Mouse (Mus musculus) ES-Bruce4 (cell line): Measurements from ENCODE around the gene Cbfa2t3. TPM values are rescaled to one million over a fixed set of nuclear protein-coding genes. Genes with fewer than 3 reads are reported as not detected.

Experiments used
- H3K27ac ChIP-seq: 2 replicates; pipeline ENCODE4 v1.5.1; 2012; ENCODE audit warnings: low read length, inconsistent platforms; ENCODE audit not compliant: insufficient read depth
- H3K27me3 ChIP-seq: 2 replicates; pipeline ENCODE4 v1.6.1; 2012; ENCODE audit warnings: mild to moderate bottlenecking, low read length, inconsistent platforms; ENCODE audit not compliant: control insufficient read depth, poor library complexity, insufficient read depth, severe bottlenecking
- H3K36me3 ChIP-seq: 2 replicates; pipeline ENCODE4 v1.6.1; 2012; ENCODE audit warnings: inconsistent platforms, mild to moderate bottlenecking, low read length, moderate library complexity; ENCODE audit not compliant: control insufficient read depth, poor library complexity, insufficient read depth, severe bottlenecking
- H3K4me1 ChIP-seq: one replicate; pipeline ENCODE4 v1.8.1; 2011; ENCODE audit warnings: low read length; ENCODE audit not compliant: control insufficient read depth, insufficient read depth
- H3K4me3 ChIP-seq: 2 replicates; pipeline ENCODE4 v1.5.1; 2011; ENCODE audit warnings: low read depth, mild to moderate bottlenecking, low read length
- H3K9ac ChIP-seq: 2 replicates; pipeline ENCODE4 v1.6.1; 2012; ENCODE audit warnings: low read depth, mild to moderate bottlenecking, inconsistent platforms; ENCODE audit not compliant: poor library complexity, severe bottlenecking
- H3K9me3 ChIP-seq: replicated peaks from 2 replicates; pipeline ENCODE4 v1.6.1; 2012; ENCODE audit warnings: mild to moderate bottlenecking, low read length, inconsistent platforms; ENCODE audit not compliant: control insufficient read depth, poor library complexity, insufficient read depth, severe bottlenecking
- CTCF ChIP-seq: IDR thresholded peaks from one replicate; pipeline ENCODE4 v1.8.1; 2011; ENCODE audit warnings: low read depth, low read length
- EP300 ChIP-seq: IDR thresholded peaks from 2 replicates; pipeline ENCODE4 v1.6.1; 2011; ENCODE audit warnings: low read depth, low read length; ENCODE audit not compliant: insufficient read depth
- POLR2A ChIP-seq: IDR thresholded peaks from one replicate; pipeline ENCODE4 v1.8.1; 2011; ENCODE audit warnings: low read length; ENCODE audit not compliant: insufficient read depth
- polyA plus RNA-seq: library from polyadenylated mRNA; stranded (reverse); fragments of >200 nt; gene quantifications from 2 replicates; pipeline ENCODE4 v1.2.4, GENCODE M21; 2011; ENCODE audit warnings: low read depth; ENCODE audit not compliant: missing spikeins, insufficient read depth, insufficient read length

Cbfa2t3 gene
- polyA plus RNA-seq, 1 experiment = 0.42 TPM

DNA sequence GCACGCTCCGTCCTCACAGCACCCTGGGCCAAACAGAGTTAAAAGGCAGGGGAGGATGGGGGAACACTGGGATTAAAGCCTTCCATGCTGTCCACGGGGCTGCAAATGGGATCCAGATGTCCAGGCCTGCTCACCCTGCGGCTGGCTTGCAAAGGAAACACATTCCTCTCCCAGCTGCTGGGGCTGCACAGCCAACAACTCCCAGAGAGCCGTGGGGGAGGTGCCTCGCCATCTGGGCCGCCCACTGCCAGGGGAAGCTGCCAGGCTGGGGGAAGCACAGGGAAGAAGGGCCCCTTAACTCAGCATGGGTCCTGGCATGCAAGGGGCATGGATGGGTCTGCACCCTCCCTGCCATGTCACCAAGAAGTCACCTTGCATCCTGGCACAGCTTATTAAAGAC lies 37.8 kb downstream of the Cbfa2t3 start:
- Histone ChIP-seq H3K36me3 (no peaks in the 10 kb centered on the region), H3K27me3 (no peaks in the 10 kb centered on the region), H3K9ac (no peak overlapping the region), H3K9me3 (no peaks in the 10 kb centered on the region), H3K27ac (no peak overlapping the region), H3K4me3 (no peak overlapping the region), H3K4me1 (no peaks in the 10 kb centered on the region)
- no peak for TF ChIP-seq POLR2A
- TF ChIP-seq CTCF = no peak
- no peak for TF ChIP-seq EP300

- H3K4me1 ChIP-seq = no peaks in the 10 kb centered on the region
- no peak overlapping the region for H3K27ac ChIP-seq
- TF ChIP-seq POLR2A (no peak), EP300 (no peak), CTCF (peak; percentile 67)
- H3K4me3 ChIP-seq = no peak overlapping the region
- no peaks in the 10 kb centered on the region for H3K36me3 ChIP-seq
- H3K9me3 ChIP-seq = no peaks in the 10 kb centered on the region
- no peak overlapping the region for H3K9ac ChIP-seq
- no peaks in the 10 kb centered on the region for H3K27me3 ChIP-seq
These were observed 38.9 kb downstream of the Cbfa2t3 start for GRCm38 (mm10) chr8:122660022-122660421.

GRCm38 (mm10) chr8:122658807-122659160 lies 40.1 kb downstream of the Cbfa2t3 start:
- H3K4me3 ChIP-seq = no peak overlapping the region
- no peaks in the 10 kb centered on the region for H3K36me3 ChIP-seq
- no peaks in the 10 kb centered on the region for H3K9me3 ChIP-seq
- no peaks in the 10 kb centered on the region for H3K27me3 ChIP-seq
- no peak for TF ChIP-seq POLR2A
- no peaks in the 10 kb centered on the region for H3K4me1 ChIP-seq
- no peak overlapping the region for H3K27ac ChIP-seq
- no peak overlapping the region for H3K9ac ChIP-seq

DNA sequence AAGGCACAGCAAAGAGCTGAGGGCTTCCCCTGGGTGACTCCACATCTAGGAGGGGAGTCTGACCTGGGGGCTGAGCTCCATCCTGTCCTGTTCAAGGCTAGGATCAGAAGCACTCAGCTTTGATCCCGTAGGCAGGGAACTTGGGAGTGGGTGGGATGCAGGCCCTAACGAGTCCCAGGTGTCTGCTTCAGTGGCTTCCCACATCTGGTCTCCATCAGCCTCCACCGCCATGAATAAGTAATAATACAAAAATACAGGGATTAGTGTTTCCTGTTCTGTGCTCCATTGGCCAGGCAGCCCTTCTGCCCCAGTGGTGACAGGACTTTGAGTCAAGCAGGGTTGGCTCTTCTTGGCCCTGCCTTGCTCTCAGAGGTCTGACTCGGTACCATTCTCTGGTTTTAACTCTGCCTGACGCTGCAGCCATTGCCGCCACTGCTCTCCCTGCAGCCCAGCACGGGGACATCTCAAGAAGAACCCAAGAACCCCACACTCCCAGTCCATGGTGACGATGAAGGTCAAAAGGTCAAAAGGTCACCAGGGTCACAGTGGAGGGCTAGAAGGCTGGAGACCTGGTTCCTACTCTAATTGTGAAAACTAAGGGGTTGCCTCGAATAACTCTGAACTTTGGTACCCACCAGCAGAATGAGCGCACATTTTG lies 40.6 kb downstream of the Cbfa2t3 start:
- H3K4me1 ChIP-seq = no peaks in the 10 kb centered on the region
- no peak overlapping the region for H3K9ac ChIP-seq
- TF ChIP-seq CTCF (no peak), POLR2A (no peak)
- H3K4me3 ChIP-seq = no peak overlapping the region
- H3K27ac ChIP-seq = no peak overlapping the region
- no peaks in the 10 kb centered on the region for H3K9me3 ChIP-seq
- H3K36me3 ChIP-seq = no peaks in the 10 kb centered on the region
- no peaks in the 10 kb centered on the region for H3K27me3 ChIP-seq

DNA sequence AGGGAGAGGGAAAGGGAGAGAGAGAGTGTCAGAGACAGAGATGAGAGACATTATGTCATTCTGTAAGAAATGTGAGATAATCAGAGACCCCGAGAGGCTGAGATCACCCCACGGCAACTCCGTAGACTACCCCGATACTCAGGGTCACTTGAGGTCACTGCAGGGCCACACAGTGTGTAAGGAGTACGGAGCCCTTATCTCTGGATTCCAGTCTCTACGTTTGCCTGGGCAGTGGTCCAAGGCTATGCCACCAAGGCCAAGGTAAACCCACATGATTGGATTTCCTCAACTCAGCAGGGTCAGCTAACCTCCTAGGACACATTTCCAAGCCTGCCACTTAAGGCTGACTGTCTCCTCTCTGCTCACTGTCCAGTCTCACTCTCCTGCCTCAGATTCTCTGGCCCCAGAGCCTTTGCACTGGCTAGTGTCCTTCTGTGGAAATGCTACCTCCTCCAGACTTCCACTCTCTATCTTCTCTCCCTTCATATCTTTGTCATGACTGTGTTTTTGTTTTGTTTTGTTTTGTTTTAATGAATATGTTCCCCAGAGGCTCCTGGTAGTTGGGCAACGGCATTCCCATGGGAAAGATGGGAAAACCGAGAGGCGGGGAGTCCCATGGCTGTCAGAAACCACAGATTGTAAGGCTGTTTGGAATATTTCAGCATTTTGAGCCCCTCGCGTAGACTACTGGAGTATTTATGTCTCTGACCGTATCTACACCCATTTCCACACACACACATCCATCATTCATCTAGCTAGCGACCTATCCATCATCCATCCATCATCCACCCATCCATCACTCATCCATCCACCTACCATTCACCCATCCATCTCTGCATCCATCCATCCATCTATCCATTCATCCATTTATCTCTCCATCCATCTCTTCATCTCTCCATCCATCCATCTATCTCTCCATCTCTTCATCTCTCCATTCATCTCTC lies 42.6 kb downstream of the Cbfa2t3 start:
- Histone ChIP-seq H3K27ac (no peak overlapping the region), H3K9ac (no peak overlapping the region), H3K4me1 (no peaks in the 10 kb centered on the region), H3K36me3 (no peaks in the 10 kb centered on the region), H3K9me3 (no peaks in the 10 kb centered on the region), H3K27me3 (no peaks in the 10 kb centered on the region), H3K4me3 (no peak overlapping the region)
- TF ChIP-seq EP300 (no peak), CTCF (no peak), POLR2A (no peak)

DNA sequence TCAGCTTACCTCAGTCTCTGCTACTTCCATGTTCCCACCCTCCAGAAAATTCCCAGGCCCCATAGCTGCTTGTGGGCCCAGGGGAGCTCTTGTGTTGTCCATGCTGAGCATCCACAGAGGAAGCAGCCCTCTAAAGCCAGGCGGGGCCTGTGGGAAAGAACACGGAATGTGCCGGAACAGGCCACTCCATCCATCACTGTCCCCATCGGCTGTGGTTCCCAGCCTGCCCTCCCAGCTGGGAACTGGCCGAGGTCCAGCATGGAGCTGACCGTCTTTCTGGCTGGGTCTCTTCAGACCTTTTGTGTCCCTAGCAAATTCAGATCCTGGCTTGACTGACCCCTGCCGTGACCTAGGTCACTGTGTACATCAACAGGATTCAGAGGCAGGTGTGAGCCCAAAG lies 44.1 kb downstream of the Cbfa2t3 start:
- TF ChIP-seq EP300 (no peak), POLR2A (no peak), CTCF (no peak)
- no peak overlapping the region for H3K4me3 ChIP-seq
- H3K27me3 ChIP-seq = no peaks in the 10 kb centered on the region
- no peak overlapping the region for H3K27ac ChIP-seq
- H3K4me1 ChIP-seq = no peaks in the 10 kb centered on the region
- no peaks in the 10 kb centered on the region for H3K9me3 ChIP-seq
- H3K36me3 ChIP-seq = no peaks in the 10 kb centered on the region
- no peak overlapping the region for H3K9ac ChIP-seq
